Mouse (Mus musculus) spleen, adult 10 weeks (tissue): ENCODE data around the gene Gm21708. TPM values are rescaled to one million over a fixed set of nuclear protein-coding genes. Genes with fewer than 3 reads are reported as not detected.

Experiments
- polyA plus RNA-seq: library from polyadenylated mRNA; stranded (reverse); fragments of 350-450 nt; fragmentation: Illumina TruSeq; extraction: RNeasy Lipid Tissue Mini Kit (QIAGEN cat#74804); gene quantifications from one replicate; pipeline ENCODE4 v1.2.3, GENCODE M21; 2015; ENCODE audit warnings: low replicate concordance; ENCODE audit not compliant: insufficient read depth

Gm21708 gene
- polyA plus RNA-seq, result not detected

DNA sequence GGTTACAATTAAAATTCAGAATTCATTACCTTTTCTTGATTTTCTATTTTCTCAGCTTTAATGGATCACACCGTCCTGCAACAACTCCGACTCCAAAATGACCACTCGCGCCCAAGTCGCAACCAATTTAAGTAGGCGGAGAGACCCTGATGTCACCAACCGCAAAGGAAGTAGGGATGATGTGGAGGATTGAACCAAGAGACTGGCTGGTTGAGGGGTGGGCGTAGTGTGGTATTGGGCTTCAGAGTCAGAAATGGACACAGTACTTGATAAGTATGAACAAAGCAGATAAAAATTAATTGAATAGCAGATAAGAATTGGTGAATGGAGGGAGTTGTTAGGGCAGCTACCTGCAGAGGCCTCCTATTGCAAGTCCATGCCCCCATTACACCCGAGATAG, at the start of gene Gm21708, which contains the start of gene Gm21704:
Gene Gm21708, minus strand, starts transcription at position 101 of the 400 bp plus-strand sequence.
Gene Gm21704, minus strand, starts transcription at position 101 of the 400 bp plus-strand sequence.

Other genes starting within 250 kb of the Gm21708 start
- not detected for gene Gm21677, start 103.7 kb downstream of the Gm21708 start, polyA plus RNA-seq
- not detected for gene Gm21693, start 64.8 kb downstream of the Gm21708 start, polyA plus RNA-seq
- not detected for gene Gm21704, start within 50 bp of the Gm21708 start, polyA plus RNA-seq